Mouse (Mus musculus) layer of hippocampus, adult 2 months (tissue): ENCODE results near the gene Ltbp1. TPM values are rescaled to one million over a fixed set of nuclear protein-coding genes. Genes with fewer than 3 reads are reported as not detected.

ENCODE experiments used
- DNase-seq, 2 experiments: peaks; one replicate each; pipeline ENCODE4 v3.0.0; 2022; ENCODE audit warnings: low spot score in 2 of 2
- H3K27ac ChIP-seq: fragments of 200-600 bp; 2 replicates; pipeline ENCODE4 v1.8.1; 2022
- H3K4me3 ChIP-seq: fragments of 200-600 bp; 2 replicates; pipeline ENCODE4 v1.8.1; 2022; ENCODE audit warnings: mild to moderate bottlenecking
- CTCF ChIP-seq: fragments of 200-600 bp; conservative IDR thresholded peaks from 2 replicates; pipeline ENCODE4 v1.8.1; 2022; ENCODE audit warnings: antibody characterized with exemption, mild to moderate bottlenecking, moderate library complexity
- total RNA-seq, 2 experiments: library from RNA; stranded (reverse); gene quantifications; 2 replicates each; pipeline ENCODE4 v1.2.3; 2021

Gene Ltbp1
- total RNA-seq, 2 experiments from 2014 or later = 6.3 to 7.4 TPM

- H3K4me3 ChIP-seq = no peak overlapping the region
- no peak for DNase-seq
- no peak overlapping the region for H3K27ac ChIP-seq
- TF ChIP-seq CTCF = no peak
Measured at GRCm38 (mm10) chr17:75186732-75187509, 181.6 kb downstream of the Ltbp1 start.

- TF ChIP-seq CTCF = no peak
- Histone ChIP-seq H3K27ac (no peak overlapping the region), H3K4me3 (no peak overlapping the region)
- DNase-seq = no peak
Measured at GRCm38 (mm10) chr17:75196952-75197351, 191.6 kb downstream of the Ltbp1 start.

GRCm38 (mm10) chr17:75198767-75199166 lies 193.4 kb downstream of the Ltbp1 start:
- no peak for TF ChIP-seq CTCF
- Histone ChIP-seq H3K27ac (no peak overlapping the region), H3K4me3 (no peak overlapping the region)
- no peak for DNase-seq

GRCm38 (mm10) chr17:75199694-75200093 lies 194.3 kb downstream of the Ltbp1 start:
- DNase-seq = no peak
- TF ChIP-seq CTCF = no peak

GRCm38 (mm10) chr17:75202314-75202713 lies 196.9 kb downstream of the Ltbp1 start:
- no peak for TF ChIP-seq CTCF
- Histone ChIP-seq H3K4me3 (no peak overlapping the region), H3K27ac (no peak overlapping the region)
- DNase-seq = no peak

More at GRCm38 (mm10) chr17:75199694-75200093, 194.3 kb downstream of the Ltbp1 start:
- Histone ChIP-seq H3K4me3 (no peak overlapping the region), H3K27ac (no peak overlapping the region)

GRCm38 (mm10) chr17:75204065-75204464 lies 198.7 kb downstream of the Ltbp1 start:
- TF ChIP-seq CTCF = no peak
- H3K4me3 ChIP-seq = no peak overlapping the region
- no peak overlapping the region for H3K27ac ChIP-seq
- no peak for DNase-seq

- TF ChIP-seq CTCF = no peak
- Histone ChIP-seq H3K27ac (no peak overlapping the region), H3K4me3 (no peak overlapping the region)
- no peak for DNase-seq
Measured at GRCm38 (mm10) chr17:75206281-75206680, 200.9 kb downstream of the Ltbp1 start.

GRCm38 (mm10) chr17:75208164-75208698 lies 202.9 kb downstream of the Ltbp1 start:
- DNase-seq = no peak
- TF ChIP-seq CTCF = no peak
- H3K27ac ChIP-seq = no peak overlapping the region
- H3K4me3 ChIP-seq = no peak overlapping the region

GRCm38 (mm10) chr17:75210526-75210925 lies 205.2 kb downstream of the Ltbp1 start:
- no peak overlapping the region for H3K4me3 ChIP-seq
- no peak for DNase-seq
- TF ChIP-seq CTCF = no peak
- no peak overlapping the region for H3K27ac ChIP-seq

- no peak for DNase-seq
- no peak overlapping the region for H3K4me3 ChIP-seq
- TF ChIP-seq CTCF = no peak
- no peak overlapping the region for H3K27ac ChIP-seq
Measured at GRCm38 (mm10) chr17:75216362-75216761, 211.0 kb downstream of the Ltbp1 start.

GRCm38 (mm10) chr17:75218700-75219099 lies 213.3 kb downstream of the Ltbp1 start:
- TF ChIP-seq CTCF = no peak
- no peak overlapping the region for H3K27ac ChIP-seq
- H3K4me3 ChIP-seq = no peak overlapping the region
- no peak for DNase-seq

- H3K27ac ChIP-seq = no peak overlapping the region
- no peak for TF ChIP-seq CTCF
- no peak overlapping the region for H3K4me3 ChIP-seq
- DNase-seq = no peak
Measured at GRCm38 (mm10) chr17:75228321-75228720, 223.0 kb downstream of the Ltbp1 start.

GRCm38 (mm10) chr17:75233206-75233605 lies 227.8 kb downstream of the Ltbp1 start:
- no peak for TF ChIP-seq CTCF
- no peak for DNase-seq
- Histone ChIP-seq H3K27ac (no peak overlapping the region), H3K4me3 (no peak overlapping the region)

GRCm38 (mm10) chr17:75233923-75234322 lies 228.6 kb downstream of the Ltbp1 start:
- no peak overlapping the region for H3K4me3 ChIP-seq
- no peak overlapping the region for H3K27ac ChIP-seq
- TF ChIP-seq CTCF = no peak
- no peak for DNase-seq
